Mouse (Mus musculus) right cerebral cortex, postnatal 36 days (tissue): ENCODE measurements at regions not wholly inside any gene's neighbourhood (a gene's known extent, or its start where the extent isn't known, plus 50 kb on each side); places are given as distances from the start of the nearest gene placed in this dataset.
A peak's percentile ranks its signal among the peaks of the same experiment; 100 is the strongest.

Source experiments
- DNase-seq, 2 experiments: peaks; one replicate each; pipeline ENCODE4 v3.0.0; 2022; ENCODE audit warnings: low spot score in 2 of 2, mixed read lengths in 1 of 2

DNA sequence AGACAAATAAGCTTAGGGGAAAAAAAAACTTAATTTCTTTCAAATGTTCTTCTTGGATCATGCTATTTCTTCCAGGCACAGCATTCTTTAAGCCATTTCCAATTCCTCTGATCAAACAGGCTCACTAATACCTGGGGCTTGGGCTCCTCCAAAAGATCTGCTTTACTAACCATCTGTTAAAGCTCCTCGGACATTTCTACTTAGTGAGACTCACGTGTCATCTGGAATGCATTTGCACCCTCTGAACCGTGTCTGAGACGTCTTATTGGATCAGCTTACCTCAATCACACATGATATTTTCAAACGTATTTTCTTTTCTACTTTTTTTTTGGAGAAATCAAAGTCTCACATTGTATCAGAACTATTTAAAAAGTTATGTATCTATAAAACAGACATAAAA, 132.4 kb downstream of the Npr3 start:
- DNase-seq, result no peak

DNA sequence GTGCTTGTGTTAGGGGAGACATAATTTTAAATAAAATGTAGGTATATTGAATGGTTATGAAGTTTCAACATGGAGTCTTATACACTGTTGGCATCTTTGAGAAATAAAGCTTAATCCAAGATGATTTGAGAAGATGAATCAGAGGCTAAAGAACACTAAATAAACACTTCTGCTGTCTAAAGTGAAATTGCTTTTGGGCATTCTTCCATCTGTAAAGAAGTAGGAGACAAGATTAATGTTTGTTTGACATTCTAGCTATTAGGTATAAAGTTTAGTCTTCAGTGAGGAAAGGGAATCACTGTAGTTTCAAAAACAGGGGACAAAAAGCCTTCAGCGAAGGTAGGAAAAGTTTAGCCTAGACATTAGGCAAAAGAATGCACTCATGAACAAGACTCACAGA, 136.5 kb downstream of the Npr3 start:
- DNase-seq, result no peak

GRCm38 (mm10) chr15:11757963-11758362, 149.1 kb downstream of the Npr3 start:
- no peak for DNase-seq

DNA sequence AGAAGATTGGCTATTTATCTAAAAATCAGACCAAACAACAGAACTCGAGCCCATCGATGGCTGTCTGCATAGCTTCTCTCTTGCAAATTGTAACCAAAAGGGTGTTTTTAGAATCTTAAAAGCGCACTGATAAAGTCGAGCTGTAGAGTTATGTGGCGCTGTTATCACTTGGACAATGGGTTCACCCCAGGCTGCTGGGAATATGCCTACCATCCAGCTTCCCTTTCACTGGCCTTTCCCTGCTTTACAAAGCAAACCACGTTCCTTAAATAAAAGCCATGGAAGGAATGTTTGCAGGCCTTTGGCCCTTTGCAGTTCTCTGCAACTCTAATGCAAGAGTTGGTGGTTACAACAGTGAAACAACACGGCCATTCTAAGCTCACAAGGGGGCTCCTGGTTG, 150.3 kb downstream of the Npr3 start:
- DNase-seq, result no peak

- DNase-seq, result peak; percentile 28 to 40
These were observed 153.9 kb downstream of the Npr3 start for GRCm38 (mm10) chr15:11753216-11753615.

DNA sequence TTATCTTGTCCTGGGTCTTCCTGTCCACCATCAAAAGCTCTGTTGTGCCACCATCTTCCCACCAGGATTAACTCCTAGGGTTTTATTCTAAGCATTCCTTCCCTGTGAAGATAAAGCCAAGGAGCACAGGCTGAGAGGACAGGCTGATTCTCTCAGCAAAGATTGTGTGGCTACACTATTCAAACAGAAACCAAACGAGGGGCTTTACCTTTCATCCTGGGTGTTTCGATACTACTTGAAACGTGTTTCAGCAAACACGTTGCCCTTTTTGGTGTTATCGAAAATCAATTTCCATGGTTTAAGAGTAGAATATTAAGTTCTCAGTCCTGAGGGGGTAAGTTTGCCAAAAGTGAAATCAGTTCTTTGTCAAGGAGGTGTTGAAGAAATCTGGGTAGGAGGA, 156.2 kb downstream of the Npr3 start:
- DNase-seq, result no peak

DNA sequence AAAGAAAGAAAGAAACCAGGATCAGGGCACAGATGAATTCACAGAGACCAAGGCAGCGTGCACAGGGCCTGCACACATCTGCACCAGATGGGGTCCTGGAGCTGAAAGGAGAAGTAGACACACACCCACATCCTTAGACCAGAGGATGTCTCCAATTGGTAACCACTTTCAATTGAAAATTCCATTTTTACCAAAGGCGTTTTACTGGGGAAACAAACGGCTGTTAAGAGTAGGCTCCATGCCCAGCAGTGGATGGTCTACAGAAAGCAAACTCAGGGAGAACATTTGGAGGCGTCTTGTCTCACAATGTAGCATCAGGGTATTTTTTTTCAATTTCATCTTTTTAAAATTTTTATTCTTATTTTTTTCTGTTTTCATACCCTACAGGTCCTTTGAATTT, 157.6 kb downstream of the Npr3 start:
- DNase-seq, result peak in 1 of 2 experiments; percentile 16

- DNase-seq, result no peak
These were observed 158.8 kb downstream of the Npr3 start for GRCm38 (mm10) chr15:11748306-11748705.

DNA sequence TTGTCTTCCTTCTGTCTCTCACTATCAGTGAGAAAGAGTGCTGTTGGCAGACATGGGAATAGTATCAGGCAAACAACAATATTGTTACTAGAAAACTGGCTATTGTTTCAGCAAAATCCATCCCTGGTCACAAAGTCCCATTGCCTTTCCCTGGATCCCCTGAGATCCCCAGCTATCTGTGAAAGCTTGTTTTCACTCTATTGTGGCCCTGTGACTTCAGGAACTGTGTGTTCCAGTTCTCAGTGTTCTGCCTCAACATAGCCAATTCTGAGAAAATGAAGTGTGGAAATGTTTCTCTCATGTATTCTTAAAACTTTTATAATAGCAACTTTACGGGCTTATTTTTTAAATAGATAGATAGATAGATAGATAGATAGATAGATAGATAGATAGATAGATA, 160.3 kb downstream of the Npr3 start:
- DNase-seq, result no peak

- no peak for DNase-seq
These were observed 161.3 kb downstream of the Npr3 start for GRCm38 (mm10) chr15:11745629-11746372.

GRCm38 (mm10) chr15:11744903-11745302, 162.2 kb downstream of the Npr3 start:
- no peak for DNase-seq

GRCm38 (mm10) chr15:11744296-11744695, 162.8 kb downstream of the Npr3 start:
- no peak for DNase-seq

- no peak for DNase-seq
These were observed 164.3 kb downstream of the Npr3 start for GRCm38 (mm10) chr15:11742820-11743219.

DNA sequence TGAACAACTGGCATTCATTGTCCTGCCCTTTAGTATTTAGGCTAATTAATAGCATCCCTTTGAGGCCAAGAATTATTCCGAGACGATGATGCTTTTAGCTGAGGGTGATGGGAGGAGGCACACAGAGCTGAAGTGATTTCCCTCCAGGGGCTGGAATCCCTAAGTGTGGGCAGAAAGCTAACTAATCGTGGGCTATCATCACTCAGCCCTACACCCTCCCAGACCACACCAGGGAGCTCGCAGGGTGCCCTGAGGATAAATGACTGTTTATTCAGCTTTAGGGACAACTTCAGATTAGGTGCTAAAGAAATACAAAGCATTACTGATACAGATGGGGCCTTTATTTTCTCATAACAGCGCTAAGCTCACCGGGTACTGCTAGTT, 164.7 kb downstream of the Npr3 start:
- no peak for DNase-seq

DNA sequence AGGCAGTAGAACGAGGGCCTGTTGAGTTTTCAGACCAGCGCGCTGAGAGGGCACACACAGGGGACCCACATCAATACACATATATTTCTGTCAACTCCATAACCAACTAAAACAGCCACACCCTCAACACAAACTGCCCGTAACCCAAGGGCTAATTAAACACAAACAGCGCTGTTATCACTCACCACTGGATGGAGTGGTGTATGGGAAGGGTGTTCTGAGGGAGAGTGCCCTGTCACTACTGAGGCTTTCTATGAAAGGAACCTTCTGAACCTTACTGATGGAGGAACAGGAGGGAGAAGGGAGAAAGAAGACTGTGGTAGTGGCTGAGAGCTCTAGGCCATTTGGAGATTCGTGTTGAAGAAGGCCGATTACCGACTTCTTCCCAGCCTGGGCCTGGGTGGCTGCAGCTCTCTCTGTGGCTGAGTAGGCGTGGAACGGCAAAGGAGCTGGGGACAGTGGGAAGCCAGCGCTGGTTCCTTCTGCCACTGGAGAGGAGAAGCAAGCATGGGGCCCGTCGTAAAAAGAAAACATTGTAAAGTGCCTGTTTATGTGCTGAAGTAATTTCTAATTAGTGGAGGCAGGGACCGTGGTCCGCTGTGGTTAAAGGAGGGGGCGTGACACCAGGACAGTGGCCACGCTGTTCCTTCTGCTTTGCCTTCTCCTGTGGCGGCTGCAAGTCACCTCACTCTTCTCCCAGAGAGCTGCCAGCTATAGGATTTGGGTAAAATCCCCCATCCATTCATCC, 165.3 kb downstream of the Npr3 start:
- no peak for DNase-seq

GRCm38 (mm10) chr15:11737436-11738000, 169.6 kb downstream of the Npr3 start:
- no peak for DNase-seq

DNA sequence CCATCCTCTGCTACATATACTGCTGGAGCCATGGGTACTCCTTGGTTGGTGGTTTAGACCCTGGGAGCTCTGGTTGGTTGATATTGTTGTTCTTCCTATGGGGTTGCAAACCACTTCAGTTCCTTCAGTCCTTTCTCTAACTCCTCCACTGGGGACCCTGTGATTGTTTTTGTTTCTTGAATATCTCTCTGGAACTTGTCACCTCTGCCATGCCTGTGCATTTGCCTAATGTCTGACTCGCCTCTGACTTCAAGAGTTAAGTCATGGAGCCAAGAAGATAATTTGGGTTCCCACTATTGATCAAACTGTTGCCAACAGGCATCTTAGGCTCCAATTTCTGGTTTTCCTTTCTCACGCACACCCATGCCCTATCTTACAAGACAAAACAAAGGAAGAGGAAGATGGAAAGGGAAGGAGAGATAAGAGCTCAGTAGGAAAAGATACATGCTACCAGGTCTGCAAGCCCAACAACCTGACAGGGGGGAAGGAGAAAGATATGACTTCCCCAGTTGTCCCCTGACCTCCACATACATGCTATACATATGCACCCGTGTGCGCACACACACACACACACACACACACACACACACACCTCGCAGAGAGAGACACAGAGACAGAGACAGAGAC, 172.3 kb downstream of the Npr3 start:
- DNase-seq, result no peak

DNA sequence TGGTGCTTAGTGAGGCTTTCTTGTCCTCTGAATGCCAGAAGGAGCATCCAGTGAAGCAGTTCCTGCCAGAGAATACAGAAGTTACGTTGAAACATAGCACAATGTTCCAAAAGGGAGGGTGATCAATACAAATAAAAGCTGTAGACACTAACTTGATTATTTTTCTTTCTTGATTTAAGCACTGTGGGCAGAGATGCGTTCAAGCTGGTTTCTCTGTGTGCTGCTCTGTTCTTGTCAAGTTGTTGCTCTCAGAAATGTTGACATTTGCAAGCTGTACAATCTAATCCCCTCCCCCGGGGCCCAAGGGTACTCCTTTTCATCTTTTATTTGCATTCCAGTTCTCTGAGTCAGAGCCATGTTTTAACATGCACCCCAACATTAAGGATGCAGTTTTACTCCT, 177.7 kb downstream of the Npr3 start:
- no peak for DNase-seq

- no peak for DNase-seq
These were observed 181.2 kb downstream of the Npr3 start for GRCm38 (mm10) chr15:11725620-11726530.

GRCm38 (mm10) chr15:11720645-11721044, 186.4 kb downstream of the Npr3 start:
- DNase-seq, result no peak

- no peak for DNase-seq
These were observed 190.8 kb downstream of the Npr3 start for GRCm38 (mm10) chr15:11716168-11716842.
